Mouse (Mus musculus): ENCODE measurements at regions not wholly inside any gene's neighbourhood (a gene's known extent, or its start where the extent isn't known, plus 50 kb on each side); places are given as distances from the start of the nearest gene placed in this dataset.

DNA sequence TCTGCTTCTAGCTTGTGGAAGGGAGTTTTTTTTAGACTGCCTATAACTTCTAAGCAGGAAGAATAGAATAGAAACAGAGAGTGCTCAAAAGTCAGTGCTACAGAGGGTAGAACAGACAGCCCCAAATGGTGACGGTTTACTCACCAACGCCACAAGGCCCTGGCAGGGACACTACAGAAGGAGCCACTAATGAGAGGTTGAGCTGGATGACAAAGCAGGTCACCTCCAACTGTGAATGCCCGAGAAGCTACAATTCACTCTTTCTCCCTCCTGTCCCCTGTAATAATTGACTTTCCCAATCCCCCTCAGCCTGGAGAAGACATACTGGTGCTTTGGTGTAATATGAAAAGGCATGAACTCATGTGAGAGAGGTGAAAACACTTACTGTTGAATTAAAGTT, 106.5 kb upstream of the Arl4c start:
- no peaks in the 10 kb centered on the region for H3K79me2 ChIP-seq (ENCODE audit: control insufficient read depth, insufficient read depth)
- no peak overlapping the region for H3K4me3 ChIP-seq (ENCODE audit: insufficient read depth, poor library complexity, severe bottlenecking)
- no peaks in the 10 kb centered on the region for H3K27me3 ChIP-seq (ENCODE audit: control insufficient read depth, insufficient read depth, insufficient read length)
- no peaks in the 10 kb centered on the region for H3K36me3 ChIP-seq (ENCODE audit: control insufficient read depth, insufficient read depth)
- no peaks in the 10 kb centered on the region for H3K79me3 ChIP-seq (ENCODE audit: low read depth)
- TF ChIP-seq FOSL1 (IDR thresholded peaks at IDR 0.05; ENCODE audit: insufficient read depth, low read length, poor library complexity, severe bottlenecking) (no peak), MYOD1 (IDR thresholded peaks at IDR 0.05; ENCODE audit: control insufficient read depth, insufficient read length, low read depth) (no peak), MYOG (IDR thresholded peaks at IDR 0.05; ENCODE audit: control insufficient read depth, extremely low read depth, insufficient read length) (no peak), USF1 (IDR thresholded peaks at IDR 0.05; ENCODE audit: low read depth) (no peak), CTCF (IDR thresholded peaks at IDR 0.05; ENCODE audit: control insufficient read depth, insufficient read depth, insufficient read length) (no peak), MAX (IDR thresholded peaks at IDR 0.05) (no peak), CEBPB (IDR thresholded peaks at IDR 0.05; ENCODE audit: low read depth) (no peak)
- H3ac ChIP-seq (ENCODE audit: control insufficient read depth, insufficient read length, low read depth) = no peak overlapping the region

DNA sequence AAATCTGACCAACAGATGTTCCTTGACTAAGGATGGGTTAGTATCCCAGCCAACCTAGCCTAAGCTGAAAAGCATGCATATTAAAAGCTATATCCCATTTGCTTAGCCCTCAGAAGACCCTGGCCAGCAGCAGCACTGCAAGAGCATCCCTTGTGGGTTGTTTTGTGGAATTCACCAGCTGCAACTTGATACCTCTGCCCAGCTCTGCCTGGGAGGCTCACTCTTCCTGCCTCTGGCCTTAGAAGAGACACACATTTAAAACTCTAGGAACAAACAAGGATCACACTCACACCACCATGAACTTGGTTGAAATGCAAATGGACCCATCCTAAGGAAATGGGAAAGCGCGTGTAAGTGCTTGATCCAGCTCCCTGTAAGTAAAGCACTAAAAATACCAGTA, 107.7 kb upstream of the Arl4c start:
- TF ChIP-seq FOSL1 (IDR thresholded peaks at IDR 0.05; ENCODE audit: insufficient read depth, low read length, poor library complexity, severe bottlenecking) = no peak
- Histone ChIP-seq H3K79me3 (ENCODE audit: low read depth) (no peaks in the 10 kb centered on the region), H3K36me3 (ENCODE audit: control insufficient read depth, insufficient read depth) (no peaks in the 10 kb centered on the region), H3K79me2 (ENCODE audit: control insufficient read depth, insufficient read depth) (no peaks in the 10 kb centered on the region), H3K27me3 (ENCODE audit: control insufficient read depth, insufficient read depth, insufficient read length) (no peaks in the 10 kb centered on the region), H3ac (ENCODE audit: control insufficient read depth, insufficient read length, low read depth) (no peak overlapping the region), H3K4me3 (ENCODE audit: insufficient read depth, poor library complexity, severe bottlenecking) (no peak overlapping the region)

DNA sequence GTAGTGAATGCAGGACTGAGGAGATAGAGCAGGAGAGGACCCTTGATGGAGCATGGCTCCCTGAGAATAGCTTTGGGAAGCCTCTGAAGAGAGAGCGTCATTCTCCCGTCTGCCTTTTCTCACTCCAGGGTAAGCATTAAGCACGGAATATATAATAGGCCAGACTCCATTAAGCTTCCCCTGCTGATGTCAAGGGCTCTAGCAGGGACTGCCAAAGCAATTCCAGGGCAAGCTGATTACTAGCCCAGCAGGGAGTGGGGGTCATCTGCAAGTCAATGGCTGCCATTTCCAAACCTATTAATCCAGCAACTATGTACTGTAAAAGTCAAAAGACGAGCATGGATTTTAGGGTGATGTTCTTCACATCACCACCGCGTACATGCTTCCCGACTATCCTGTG, 111.2 kb upstream of the Arl4c start:
- H3K36me3 ChIP-seq (ENCODE audit: control insufficient read depth, insufficient read depth) = no peaks in the 10 kb centered on the region
- TF ChIP-seq CEBPB (IDR thresholded peaks at IDR 0.05; ENCODE audit: low read depth) = no peak
- no peak for TF ChIP-seq USF1 (IDR thresholded peaks at IDR 0.05; ENCODE audit: low read depth)
- no peak for TF ChIP-seq MYOG (IDR thresholded peaks at IDR 0.05; ENCODE audit: control insufficient read depth, extremely low read depth, insufficient read length)
- no peak for TF ChIP-seq MYOD1 (IDR thresholded peaks at IDR 0.05; ENCODE audit: control insufficient read depth, insufficient read length, low read depth)
- no peak for TF ChIP-seq CTCF (IDR thresholded peaks at IDR 0.05; ENCODE audit: control insufficient read depth, insufficient read depth, insufficient read length)
- TF ChIP-seq FOSL1 (IDR thresholded peaks at IDR 0.05; ENCODE audit: insufficient read depth, low read length, poor library complexity, severe bottlenecking) = no peak
- TF ChIP-seq MAX (IDR thresholded peaks at IDR 0.05) = no peak

DNA sequence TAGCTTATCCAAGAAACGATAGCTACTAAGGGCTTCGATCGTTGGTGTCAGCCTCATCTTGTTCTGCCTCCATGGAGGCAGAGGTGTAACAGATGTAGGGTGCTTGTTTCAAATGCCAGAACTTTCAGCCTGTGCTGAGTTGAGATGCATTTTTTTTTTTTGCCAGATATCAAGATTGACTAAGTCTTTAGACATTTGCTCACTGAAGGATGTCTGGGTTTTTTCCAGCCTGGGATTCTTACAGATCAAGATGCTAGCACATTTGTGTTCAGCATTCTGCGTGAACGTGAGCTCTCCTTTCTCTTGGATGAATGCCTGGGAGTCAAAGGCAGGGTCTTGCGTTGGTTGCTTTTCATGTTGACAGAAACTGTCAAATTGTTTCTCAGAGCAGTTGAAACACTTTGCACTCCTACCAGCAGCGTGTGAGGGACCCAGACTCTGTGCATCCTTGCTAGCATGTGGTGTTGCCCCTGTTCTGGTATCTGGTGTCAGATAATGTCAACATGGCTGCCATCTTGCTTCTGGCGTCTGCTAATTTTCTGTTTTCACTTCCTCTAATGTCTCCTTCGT, 114.4 kb upstream of the Arl4c start:
- Histone ChIP-seq H3K27me3 (ENCODE audit: control insufficient read depth, insufficient read depth, insufficient read length) (no peaks in the 10 kb centered on the region), H3K79me3 (ENCODE audit: low read depth) (no peaks in the 10 kb centered on the region), H3K4me3 (ENCODE audit: insufficient read depth, poor library complexity, severe bottlenecking) (no peak overlapping the region), H3ac (ENCODE audit: control insufficient read depth, insufficient read length, low read depth) (no peak overlapping the region), H3K36me3 (ENCODE audit: control insufficient read depth, insufficient read depth) (no peaks in the 10 kb centered on the region), H3K79me2 (ENCODE audit: control insufficient read depth, insufficient read depth) (no peaks in the 10 kb centered on the region)
- TF ChIP-seq CEBPB (IDR thresholded peaks at IDR 0.05; ENCODE audit: low read depth) (no peak), CTCF (IDR thresholded peaks at IDR 0.05; ENCODE audit: control insufficient read depth, insufficient read depth, insufficient read length) (no peak), MYOD1 (IDR thresholded peaks at IDR 0.05; ENCODE audit: control insufficient read depth, insufficient read length, low read depth) (no peak), MYOG (IDR thresholded peaks at IDR 0.05; ENCODE audit: control insufficient read depth, extremely low read depth, insufficient read length) (no peak), USF1 (IDR thresholded peaks at IDR 0.05; ENCODE audit: low read depth) (no peak), FOSL1 (IDR thresholded peaks at IDR 0.05; ENCODE audit: insufficient read depth, low read length, poor library complexity, severe bottlenecking) (no peak), MAX (IDR thresholded peaks at IDR 0.05) (no peak)

More for the DNA sequence above, 111.2 kb upstream of the Arl4c start:
- H3ac ChIP-seq (ENCODE audit: control insufficient read depth, insufficient read length, low read depth) = no peak overlapping the region
- no peaks in the 10 kb centered on the region for H3K79me2 ChIP-seq (ENCODE audit: control insufficient read depth, insufficient read depth)
- no peaks in the 10 kb centered on the region for H3K27me3 ChIP-seq (ENCODE audit: control insufficient read depth, insufficient read depth, insufficient read length)
- no peaks in the 10 kb centered on the region for H3K79me3 ChIP-seq (ENCODE audit: low read depth)
- no peak overlapping the region for H3K4me3 ChIP-seq (ENCODE audit: insufficient read depth, poor library complexity, severe bottlenecking)

DNA sequence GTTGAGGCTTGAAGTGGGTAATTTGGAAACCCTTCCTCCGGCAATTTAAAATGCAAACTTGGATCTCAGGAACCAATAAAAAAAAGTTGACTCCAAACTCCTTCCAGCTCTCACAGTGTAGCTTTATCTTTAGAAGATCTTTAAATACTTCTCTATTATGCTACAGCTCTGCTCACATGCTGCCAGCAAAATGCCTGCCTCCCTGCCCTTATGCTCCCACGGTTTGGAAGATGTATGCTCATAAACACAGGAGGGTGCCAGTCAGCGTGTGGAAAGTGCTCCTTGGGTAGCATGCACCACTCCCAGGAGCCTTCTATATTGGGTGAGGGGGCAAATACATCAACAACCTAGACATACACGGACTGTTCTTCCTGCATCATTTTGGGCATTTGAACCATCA, 123.2 kb upstream of the Arl4c start:
- Histone ChIP-seq H3K79me3 (ENCODE audit: low read depth) (no peaks in the 10 kb centered on the region), H3K36me3 (ENCODE audit: control insufficient read depth, insufficient read depth) (no peaks in the 10 kb centered on the region), H3K27me3 (ENCODE audit: control insufficient read depth, insufficient read depth, insufficient read length) (no peaks in the 10 kb centered on the region), H3ac (ENCODE audit: control insufficient read depth, insufficient read length, low read depth) (no peak overlapping the region), H3K4me3 (ENCODE audit: insufficient read depth, poor library complexity, severe bottlenecking) (no peak overlapping the region), H3K79me2 (ENCODE audit: control insufficient read depth, insufficient read depth) (no peaks in the 10 kb centered on the region)
- TF ChIP-seq FOSL1 (IDR thresholded peaks at IDR 0.05; ENCODE audit: insufficient read depth, low read length, poor library complexity, severe bottlenecking) (no peak), MYOD1 (IDR thresholded peaks at IDR 0.05; ENCODE audit: control insufficient read depth, insufficient read length, low read depth) (no peak), MAX (IDR thresholded peaks at IDR 0.05) (no peak), CTCF (IDR thresholded peaks at IDR 0.05; ENCODE audit: control insufficient read depth, insufficient read depth, insufficient read length) (no peak)

DNA sequence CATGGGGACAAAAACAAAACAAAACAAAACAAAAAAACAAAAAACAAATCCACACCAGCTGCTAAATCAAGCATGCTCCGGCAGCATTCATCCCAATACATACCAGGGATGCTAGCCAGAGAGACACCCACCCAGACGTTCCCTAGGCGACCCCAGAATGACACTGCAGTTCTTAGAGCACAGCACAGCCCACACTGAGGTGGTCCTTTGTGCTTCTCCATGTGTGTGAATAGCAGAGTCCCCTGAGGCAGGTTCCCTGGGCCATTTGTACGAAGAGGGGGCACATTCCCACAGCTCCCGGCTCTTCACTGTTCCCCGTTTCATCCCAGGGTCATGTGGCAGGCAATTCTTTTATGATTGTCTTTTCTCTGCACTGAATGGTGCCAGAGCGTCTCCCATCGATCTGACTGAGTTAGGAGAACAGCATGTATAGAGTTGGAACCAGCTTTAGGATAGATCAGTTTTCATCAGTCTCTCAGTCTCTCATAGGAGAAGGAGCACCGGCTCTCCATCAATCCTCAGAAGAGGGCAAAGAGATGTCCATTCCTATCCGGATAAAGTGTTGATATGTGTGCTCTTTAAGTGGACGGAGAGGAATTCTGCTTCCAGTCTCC, 136.7 kb upstream of the Arl4c start:
- Histone ChIP-seq H3K4me3 (ENCODE audit: insufficient read depth, poor library complexity, severe bottlenecking) (no peak overlapping the region), H3ac (ENCODE audit: control insufficient read depth, insufficient read length, low read depth) (no peak overlapping the region), H3K27me3 (ENCODE audit: control insufficient read depth, insufficient read depth, insufficient read length) (no peaks in the 10 kb centered on the region), H3K79me2 (ENCODE audit: control insufficient read depth, insufficient read depth) (no peaks in the 10 kb centered on the region), H3K79me3 (ENCODE audit: low read depth) (no peaks in the 10 kb centered on the region), H3K36me3 (ENCODE audit: control insufficient read depth, insufficient read depth) (no peaks in the 10 kb centered on the region)
- TF ChIP-seq MYOG (IDR thresholded peaks at IDR 0.05; ENCODE audit: control insufficient read depth, extremely low read depth, insufficient read length) (no peak), USF1 (IDR thresholded peaks at IDR 0.05; ENCODE audit: low read depth) (no peak), FOSL1 (IDR thresholded peaks at IDR 0.05; ENCODE audit: insufficient read depth, low read length, poor library complexity, severe bottlenecking) (no peak), MAX (IDR thresholded peaks at IDR 0.05) (no peak), MYOD1 (IDR thresholded peaks at IDR 0.05; ENCODE audit: control insufficient read depth, insufficient read length, low read depth) (no peak), CEBPB (IDR thresholded peaks at IDR 0.05; ENCODE audit: low read depth) (no peak), CTCF (IDR thresholded peaks at IDR 0.05; ENCODE audit: control insufficient read depth, insufficient read depth, insufficient read length) (no peak)

Measured in C2C12 (cell line).